Mouse (Mus musculus) lung, postnatal 25 days (tissue): ENCODE measurements around the gene Tdrd12.
A peak's percentile ranks its signal among the peaks of the same experiment; 100 is the strongest.
"Not testable (repeated sequence)": the region's sequence is repeated elsewhere in the genome, so short reads cannot be mapped to it uniquely, and the experiment has no call there.

Source experiments
- DNase-seq: peaks from one replicate; pipeline ENCODE4 v3.0.0; 2022; ENCODE audit warnings: low spot score

The Tdrd12 gene

DNA sequence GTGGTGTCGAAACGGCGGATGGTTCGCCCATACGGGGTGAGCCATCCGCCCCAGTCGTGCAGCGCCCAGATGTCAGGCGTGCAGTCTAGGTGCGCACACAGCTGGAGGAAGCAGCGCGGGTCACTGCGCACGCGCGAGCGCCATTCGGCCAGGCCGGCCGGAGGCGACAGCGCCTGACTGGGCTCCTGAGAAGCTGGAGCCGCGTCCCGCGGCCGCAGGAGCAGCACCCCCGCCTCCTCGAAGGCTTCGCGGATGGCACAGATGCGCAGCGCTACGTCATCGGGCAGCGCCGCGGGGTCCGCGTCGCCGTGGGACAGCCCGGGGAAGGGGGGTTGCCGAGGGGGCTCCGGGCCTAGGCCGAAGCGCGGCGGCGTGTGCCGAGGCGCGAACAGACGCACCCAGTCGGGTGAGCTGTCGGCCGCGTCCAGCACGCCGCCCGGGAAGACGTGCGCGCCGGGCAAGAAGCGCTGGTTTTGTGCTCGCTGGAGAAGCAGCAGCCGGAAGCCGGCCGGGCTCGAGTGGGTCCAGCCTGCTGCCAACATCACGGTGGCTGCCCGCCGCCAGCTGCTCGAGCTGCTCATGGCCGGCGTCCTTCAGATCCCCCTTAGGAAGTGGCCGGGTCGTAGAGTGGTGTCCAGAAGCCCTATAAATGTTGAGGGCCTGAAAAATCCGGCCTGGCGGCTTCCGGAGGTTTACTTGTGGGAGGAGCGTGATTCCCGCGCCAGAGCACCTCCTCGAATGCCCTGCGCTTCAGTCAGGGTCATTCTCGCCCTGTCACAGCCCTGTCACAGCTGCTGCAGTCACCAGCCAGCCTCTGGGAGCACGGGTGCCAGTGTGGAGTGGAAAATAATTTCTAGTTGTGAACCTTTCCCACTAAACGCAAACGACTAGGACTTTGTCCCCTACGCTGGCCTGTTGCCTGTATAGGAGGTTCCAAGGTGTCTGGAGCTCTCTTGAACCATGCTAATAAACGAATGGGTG lies 18.0 kb upstream of the Tdrd12 start:
- peak; percentile 83 for DNase-seq

DNA sequence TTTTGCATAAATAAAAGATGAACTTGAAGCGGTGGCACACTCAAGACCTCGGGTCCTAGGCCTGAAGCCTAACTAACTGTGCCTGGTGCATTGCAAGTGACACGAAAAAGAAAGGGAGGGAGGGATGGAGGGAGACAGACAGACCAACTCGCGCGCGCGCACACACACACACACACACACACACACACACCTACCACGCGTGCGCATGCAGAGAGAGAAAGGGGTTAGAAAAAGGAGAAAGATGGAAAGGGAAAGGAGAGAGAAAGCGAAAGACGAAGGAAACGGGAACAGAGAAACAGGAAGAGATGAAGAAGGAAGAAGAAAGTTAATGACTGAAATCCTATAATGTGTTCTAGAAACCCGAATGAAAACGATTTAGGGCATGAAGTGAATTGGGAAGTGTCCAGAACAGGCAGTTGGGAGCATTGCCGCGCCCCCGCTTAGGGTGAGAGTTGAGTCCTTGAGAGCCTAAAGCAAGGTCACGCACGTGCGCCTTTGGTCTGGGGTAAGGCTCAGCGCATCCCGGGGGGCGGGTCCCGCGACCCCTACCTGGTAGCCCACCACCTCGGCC lies 17.1 kb upstream of the Tdrd12 start:
- no peak for DNase-seq

DNA sequence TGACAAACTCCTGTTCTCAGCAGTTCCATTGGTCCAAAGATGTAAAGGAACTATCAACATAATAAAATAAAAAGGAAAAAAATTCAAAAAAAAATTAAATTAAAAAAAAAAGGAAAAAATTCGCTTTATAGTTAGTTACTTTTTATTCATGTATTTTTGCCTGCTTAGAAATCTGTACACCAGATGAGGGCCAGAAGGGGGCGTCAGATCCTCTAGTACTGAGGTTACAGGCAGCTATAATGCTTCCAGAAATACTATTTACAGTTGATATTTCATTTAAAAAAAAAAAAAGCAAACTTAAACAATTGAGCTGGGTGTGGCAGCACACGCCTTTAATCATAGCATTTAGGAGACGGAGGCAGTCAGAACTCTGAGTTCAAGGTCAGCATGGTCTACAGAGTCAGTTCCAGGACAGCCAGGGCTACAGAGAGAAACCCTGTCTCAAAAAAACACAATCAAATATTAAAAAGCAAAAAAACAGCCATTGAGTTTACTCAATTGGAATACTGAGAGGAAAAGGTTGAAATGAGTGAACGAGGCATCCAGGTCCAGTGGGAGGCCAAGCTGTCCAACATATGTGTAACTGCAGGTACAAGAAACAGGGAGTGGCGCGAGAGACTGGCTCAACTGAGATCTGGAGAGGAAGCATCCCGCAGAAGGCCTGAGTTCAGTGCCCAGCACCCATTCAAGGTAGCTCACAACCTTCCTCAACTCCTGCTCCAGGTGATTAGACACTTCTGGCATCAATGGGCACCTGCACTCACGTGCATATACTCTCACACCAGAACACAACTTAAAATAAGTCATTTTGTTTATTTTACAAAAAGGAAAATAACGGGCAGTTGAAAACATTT lies 16.4 kb upstream of the Tdrd12 start:
- DNase-seq = peak; percentile 23

DNA sequence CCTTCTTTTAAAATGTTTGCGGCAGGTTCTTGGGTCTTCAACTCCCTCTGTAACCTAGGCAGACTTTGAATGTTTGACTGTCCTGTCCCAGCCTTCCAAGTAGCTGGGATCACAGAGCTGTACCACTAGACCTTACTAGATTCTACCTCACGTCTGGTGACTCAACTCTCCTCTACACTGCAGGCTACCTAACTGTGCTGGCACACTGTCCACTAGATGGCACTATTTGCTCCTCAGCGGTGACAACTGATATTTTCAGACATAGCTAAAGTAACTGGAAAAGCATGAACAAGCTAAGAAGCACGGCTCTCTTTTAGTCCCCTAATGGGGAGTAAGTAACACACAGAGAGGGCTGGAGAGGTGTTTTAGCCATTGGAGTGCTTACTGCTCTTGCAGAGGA lies 8.3 kb upstream of the Tdrd12 start:
- DNase-seq = peak; percentile 61

DNA sequence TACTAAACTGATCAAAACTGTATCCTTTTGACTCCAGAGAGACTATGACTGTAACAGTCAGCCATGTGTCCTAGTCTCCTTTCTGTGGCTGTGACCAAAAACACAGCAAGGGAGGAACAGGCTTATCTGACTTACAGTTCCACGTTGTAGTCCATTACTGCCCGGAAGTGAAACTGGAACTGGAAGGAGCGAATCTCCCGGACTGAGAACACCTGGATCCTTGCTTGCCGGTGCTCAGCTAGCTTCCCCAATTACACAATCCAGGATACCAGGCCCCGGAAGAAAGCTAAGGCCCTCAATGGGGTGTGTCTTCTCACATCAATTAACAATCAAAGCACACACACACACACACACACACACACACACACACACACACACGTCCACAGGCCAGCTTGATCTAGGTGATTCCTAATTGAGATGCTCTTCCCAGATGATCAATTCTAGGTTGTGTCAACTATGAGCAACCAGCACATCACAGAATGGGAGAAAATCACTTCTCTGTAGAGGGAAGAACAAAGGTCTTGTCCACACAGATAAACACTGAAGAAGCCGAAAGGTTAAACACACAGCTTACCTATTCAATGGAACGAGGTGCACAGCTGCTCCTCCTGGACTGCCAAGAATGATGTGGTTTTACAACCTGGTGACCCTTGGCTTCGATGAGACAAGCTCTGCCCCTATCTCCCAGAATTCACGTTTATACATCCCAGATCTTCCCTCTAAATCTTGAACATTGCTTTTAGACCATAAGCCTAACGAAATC lies 1.6 kb downstream of the Tdrd12 start:
- DNase-seq = no peak

DNA sequence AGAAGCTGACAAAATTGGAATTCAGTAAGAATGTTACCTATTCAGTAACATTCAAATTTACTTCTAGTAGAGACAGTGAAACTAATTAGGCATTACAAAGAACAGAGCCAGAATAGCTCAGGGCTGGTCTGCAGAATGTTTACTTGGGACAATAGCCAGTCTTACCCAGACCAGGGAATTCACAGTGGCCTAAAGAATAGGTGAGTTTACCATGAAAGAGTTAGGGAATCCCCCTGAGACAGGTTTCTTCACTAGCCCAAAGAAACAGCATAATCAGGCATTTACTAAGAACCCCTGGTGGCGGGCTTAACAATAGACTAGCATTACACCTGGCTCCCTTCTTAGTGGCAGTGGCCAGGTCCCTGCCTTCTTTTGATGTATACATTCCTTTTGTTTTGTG lies 7.0 kb downstream of the Tdrd12 start:
- not testable (repeated sequence) for DNase-seq

DNA sequence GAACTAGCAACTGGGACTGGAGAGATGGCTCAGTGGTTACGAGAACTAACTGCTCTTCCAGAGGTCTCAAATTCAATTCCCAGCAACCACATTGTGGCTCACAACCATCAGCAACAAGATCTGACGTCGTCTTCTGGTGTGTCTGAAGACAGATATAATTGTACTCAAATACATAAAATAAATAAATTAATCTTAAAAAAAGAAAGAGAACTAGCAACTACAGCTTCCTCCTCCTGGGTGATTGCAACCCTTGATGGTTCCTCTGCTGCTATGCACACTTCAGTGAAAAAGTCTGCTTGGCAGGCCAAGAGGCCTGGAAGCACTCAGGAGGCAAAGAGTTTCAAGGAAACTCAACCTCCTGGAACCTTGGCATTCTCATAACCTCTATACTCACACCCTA lies 7.5 kb downstream of the Tdrd12 start:
- no peak for DNase-seq

DNA sequence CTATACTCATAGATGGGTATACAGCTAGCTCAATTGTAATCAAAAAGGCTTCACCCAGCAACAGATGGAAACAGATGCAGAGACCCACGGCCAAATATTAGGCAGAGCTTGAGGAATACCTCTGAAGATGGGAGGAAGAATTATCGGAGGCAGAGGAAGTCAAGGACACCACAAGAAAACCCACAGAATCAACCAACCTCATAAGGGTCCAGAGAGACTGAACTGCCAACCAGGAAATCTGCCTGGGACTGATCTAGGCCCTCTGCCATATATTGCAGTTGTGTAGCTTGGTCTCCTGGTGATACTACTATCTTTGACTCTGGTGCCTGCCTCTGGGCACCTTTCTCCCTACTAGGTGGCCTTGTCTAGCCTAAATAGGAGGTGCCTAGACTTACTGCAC lies 10.8 kb downstream of the Tdrd12 start:
- no peak for DNase-seq

DNA sequence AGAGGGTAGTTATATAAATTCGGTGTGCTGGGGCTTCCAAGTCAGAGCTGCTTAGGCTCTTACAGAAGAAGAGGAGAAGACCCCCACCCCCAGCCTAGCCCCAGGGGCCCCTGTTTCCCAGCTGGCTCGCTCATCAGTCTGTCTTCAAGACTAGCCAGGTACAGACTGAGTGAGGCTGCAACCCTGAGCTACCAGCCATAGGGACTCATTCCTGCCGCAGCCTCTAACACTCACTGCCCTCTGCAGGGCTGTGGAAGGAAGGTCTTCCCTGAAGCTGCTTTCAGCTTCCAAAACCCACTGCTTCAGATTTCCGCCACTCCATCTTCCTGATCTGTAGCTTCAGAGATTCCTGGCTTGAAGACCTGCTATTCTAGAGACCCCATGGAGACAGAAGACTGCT lies 35.5 kb downstream of the Tdrd12 start:
- DNase-seq = no peak

DNA sequence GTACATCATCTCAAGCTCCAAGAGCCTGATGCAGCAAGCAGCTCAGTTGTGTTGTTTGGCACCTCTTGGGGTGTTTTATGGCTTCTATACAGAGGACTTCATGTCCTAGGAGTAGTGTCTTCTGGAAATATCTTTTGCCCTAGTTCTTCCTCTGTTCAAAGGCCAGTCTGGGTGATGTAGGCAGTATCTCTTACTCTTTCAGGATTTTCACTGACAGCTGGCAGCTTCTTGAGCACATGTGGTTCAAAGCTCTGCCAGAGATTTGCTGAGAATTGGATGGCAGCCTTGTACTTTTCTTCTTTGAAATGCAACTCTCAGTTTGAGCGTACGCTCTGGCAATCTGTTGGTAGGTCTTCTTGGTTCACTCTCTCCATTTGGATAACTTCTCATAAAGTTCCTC lies 40.0 kb downstream of the Tdrd12 start:
- DNase-seq = no peak

DNA sequence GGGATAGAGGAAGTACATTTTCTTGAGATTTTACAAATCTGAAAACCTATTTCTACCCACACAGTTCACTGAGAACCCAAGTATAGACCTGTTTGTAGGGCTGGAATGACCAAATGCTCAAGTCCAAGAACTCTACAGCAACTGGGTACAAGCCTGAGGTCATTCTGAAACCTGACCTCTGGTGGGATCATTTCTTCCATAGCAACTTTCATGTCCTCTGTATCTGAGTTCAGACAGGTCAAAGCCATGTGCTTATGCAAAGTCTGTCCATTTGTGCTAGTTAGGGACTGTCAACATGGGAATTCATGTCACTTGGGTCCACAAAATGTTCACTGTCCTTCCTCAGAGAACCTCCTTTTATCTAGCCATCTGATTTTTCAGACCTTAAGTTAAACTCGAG lies 46.5 kb downstream of the Tdrd12 start:
- DNase-seq = no peak

DNA sequence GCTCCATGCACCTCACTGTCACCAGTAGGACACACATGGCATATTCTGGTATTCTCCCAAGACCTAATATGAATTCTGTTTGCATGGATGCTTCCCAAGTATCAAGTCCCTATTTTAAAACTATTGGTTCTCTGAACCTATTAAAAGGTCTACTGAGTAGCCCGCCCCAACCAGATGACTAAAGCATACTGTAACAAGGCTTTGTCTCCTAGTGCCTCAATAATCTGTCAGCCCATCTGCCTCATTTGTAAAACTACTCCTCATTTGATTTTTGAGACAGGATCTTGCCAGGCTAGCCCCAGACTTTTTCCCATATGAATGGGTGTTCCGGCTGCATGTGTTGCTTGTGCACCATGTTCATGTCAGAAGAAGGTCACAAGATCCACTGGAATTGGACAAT lies 47.4 kb downstream of the Tdrd12 start:
- DNase-seq = no peak

DNA sequence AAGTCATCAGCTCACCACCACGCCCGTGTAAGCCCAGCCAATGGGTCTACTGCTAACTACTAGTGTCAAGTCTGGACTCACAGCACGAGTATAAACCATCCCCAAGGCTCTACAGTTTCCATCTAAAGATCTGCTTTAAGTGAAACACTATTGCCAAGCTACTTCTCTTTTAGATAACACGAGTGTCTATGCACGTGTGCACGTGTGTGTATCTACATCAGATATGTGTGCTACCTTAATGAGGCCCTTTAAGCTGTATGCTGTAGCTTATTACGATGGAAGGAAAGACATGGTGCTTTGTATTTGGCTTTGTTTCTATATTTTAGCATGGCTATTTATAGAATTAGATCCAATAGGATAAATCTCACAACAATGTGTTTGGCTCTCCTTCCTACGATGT lies 51.0 kb downstream of the Tdrd12 start:
- no peak for DNase-seq

DNA sequence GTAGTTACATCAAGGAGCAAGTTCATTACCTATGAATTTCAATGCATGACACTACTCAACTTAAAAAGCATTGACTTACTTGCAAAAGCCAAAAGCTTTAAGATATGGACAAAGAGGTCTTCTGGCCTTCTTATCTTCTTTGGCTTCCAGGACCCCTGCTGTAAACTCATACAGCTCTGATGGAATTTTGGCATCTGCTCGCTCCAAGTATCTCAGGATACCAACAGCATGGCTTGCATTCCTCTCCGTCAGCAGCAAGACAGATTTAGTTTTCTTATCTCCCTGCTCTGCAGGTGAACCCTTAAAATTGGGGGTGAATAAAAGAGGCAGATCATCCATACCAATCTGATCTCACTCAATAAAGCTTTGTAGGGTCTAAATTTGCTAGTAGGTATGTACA lies 52.4 kb downstream of the Tdrd12 start:
- DNase-seq = no peak

DNA sequence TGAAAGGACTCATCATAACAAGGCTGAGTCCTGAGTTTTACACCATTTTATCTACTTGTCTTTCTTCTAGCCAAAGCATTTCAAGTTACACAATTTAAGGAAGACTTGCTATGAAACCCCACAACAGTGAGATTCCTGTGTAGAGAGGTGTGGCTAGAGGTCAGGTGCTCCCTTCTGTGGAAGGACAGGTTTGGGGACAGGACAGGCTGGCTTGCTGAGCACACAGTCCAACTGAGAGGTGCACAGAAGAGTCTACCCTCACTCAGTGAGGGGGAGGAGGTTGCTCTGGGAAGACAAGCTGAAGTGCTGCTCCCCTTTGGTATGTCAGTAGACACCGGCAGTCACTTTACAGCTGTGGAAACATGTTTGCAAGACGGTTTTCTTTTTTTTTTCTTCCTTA lies 61.1 kb downstream of the Tdrd12 start:
- no peak for DNase-seq

DNA sequence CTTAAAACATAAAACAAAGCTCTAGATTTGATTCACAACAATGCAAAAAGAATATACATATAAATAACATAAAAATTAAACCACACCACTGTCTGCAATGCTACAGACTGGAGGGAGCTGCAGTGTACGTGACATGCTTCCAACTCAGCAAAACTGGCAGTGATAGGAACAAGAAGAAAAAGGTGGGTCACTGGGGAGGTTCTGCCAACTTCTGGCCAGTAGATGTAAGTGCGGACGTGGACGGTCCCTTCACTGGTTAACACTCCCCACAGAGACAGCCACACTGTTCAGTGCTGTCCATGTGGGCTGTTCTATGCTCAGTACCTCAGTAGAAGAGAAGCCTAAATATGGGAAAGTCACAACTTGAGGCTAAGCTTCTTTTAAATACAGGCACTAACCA lies 66.8 kb downstream of the Tdrd12 start:
- DNase-seq = no peak

DNA sequence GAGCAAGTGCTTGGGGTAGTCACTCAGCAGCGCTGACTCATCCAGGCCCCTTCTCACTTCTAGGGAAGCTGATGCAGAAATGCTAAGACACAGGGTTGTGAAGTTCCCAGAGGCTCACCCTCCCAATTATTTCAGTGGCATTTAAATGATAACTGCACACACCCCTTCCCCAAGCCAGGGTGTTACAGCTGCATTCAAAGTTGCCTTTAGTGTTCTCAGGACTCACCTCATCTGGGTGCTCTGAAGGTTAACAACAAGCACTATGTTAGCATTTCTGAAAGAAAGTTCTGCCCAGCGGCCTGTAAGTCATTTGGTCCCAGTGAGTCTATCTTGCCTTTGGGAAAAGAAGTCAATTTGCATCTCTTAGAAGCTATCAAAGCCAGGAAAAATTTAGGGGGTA lies 69.7 kb downstream of the Tdrd12 start:
- no peak for DNase-seq

DNA sequence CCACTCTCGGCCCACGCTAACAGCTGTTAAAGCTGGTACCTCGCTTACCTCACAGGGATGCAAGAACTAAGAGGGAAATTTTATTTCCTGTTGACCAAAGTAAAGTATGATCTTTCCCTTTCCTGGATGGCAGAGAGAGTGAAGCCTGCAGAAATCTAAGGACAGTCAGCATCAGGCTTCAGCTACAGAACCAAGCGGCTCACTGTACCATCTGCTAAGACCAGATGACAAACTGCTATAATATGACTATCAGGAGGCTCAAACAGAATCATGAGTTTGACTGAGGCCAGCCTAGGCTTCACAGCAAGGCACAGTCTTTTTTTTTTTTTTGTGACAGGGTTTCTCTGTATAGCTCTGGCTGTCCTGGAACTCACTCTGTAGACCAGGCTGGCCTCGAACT lies 72.5 kb downstream of the Tdrd12 start:
- DNase-seq = no peak

DNA sequence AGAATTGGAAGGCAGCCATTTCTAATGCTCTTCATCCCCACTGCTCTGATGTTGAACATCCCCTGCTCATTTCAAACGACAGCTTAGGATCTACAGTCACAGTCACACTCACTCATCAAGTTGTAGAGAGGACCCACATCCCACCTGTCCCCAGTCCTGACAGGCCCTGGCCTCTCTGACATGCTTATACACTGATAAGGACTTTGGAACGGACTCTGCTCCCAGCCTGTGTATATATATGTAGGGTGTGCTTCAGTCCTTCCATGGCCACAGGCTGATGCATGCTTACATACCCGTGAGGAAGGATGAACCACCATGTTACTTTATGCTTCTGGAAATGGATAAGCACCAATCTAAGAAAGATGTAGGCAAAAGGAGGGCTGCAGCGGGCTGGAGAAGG lies 76.6 kb downstream of the Tdrd12 start:
- no peak for DNase-seq

DNA sequence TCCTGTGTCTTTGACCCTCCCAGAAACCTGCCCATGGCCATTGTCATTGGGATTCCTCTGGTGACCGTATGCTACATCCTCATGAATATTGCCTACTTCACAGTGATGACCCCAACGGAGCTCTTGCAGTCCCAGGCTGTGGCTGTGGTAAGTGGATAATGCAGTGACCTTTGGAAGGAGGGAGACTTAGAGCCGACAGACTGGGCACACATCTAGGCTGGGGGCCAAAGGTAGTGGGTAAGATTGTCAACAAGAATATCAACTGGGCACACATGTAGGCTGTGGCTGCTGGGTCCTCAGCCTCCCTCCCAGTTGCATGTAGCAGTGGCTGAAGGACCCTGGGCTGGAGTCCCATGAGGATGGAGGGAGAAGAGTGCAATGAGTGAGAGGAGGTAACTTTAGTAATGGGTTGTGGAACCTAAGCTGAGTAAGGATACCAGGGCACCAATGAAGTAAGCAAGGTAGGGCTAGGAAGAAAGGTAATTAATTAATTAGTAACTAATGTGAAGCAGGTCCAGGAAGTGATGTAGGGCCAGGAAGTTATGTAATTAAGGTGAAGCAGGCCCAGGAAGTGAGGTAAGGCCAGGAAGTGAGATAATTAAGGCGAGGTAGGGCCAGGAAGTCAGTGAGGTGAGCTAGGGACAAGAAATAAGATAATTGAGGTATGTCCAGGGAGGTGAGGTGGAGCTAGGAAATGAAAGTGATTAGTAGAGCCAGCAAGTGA lies 81.3 kb downstream of the Tdrd12 start:
- DNase-seq = no peak

DNA sequence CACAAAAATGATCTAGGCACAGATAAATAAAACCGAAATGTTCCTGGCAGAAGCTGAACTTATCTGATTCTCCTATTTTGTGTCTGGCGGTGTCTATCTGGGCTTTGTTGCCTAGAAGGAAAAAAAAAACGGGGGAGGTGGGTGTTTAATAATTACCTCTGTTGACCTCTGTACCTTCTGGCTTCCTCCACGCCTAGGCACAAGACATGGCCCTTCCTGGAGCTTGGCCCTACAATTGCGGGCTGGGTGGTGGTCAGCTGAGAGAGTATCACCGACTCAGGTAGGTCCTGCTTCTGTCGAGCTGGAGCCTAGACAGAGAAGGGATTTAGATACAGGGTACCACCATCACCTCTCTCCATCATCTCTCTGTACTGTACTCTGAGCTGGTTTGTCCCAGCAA lies 88.7 kb downstream of the Tdrd12 start:
- DNase-seq = no peak
